Mouse (Mus musculus) intestine, postnatal 0 days (tissue): ENCODE measurements around the gene Galr3. TPM values are rescaled to one million over a fixed set of nuclear protein-coding genes. Genes with fewer than 3 reads are reported as not detected.

Experiments
- ATAC-seq: fragments of 200-750 bp; cut with Nextera tagmentation; 2 replicates; pipeline ENCODE4 v1.8.0; 2017; ENCODE audit warnings: mild to moderate bottlenecking, moderate TSS enrichment, moderate library complexity
- H3K27ac ChIP-seq: fragments of 300-500 bp; sonication (generic); 2 replicates; pipeline ENCODE4 v1.5.1; 2014; ENCODE audit warnings: mild to moderate bottlenecking, low read depth, low read length, moderate library complexity
- H3K27me3 ChIP-seq: fragments of 300-500 bp; sonication (generic); replicated peaks from 2 replicates; pipeline ENCODE4 v1.6.1; 2014; ENCODE audit warnings: low read length, mixed read lengths; ENCODE audit not compliant: control insufficient read depth, insufficient read depth
- H3K36me3 ChIP-seq: fragments of 300-500 bp; sonication (generic); 2 replicates; pipeline ENCODE4 v1.6.1; 2014; ENCODE audit warnings: mild to moderate bottlenecking, moderate library complexity; ENCODE audit not compliant: control insufficient read depth, insufficient read depth
- H3K4me1 ChIP-seq: fragments of 300-500 bp; sonication (generic); replicated peaks from 2 replicates; pipeline ENCODE4 v1.6.1; 2014; ENCODE audit warnings: antibody characterized with exemption, low read length, mixed read lengths; ENCODE audit not compliant: control insufficient read depth, insufficient read depth
- H3K4me2 ChIP-seq: fragments of 300-500 bp; sonication (generic); replicated peaks from 2 replicates; pipeline ENCODE4 v1.6.1; 2014; ENCODE audit warnings: low read depth, mild to moderate bottlenecking, moderate library complexity
- H3K4me3 ChIP-seq: fragments of 300-500 bp; sonication (generic); 2 replicates; pipeline ENCODE4 v1.5.1; 2014; ENCODE audit warnings: low read depth, low read length
- H3K9ac ChIP-seq: fragments of 300-500 bp; sonication (generic); 2 replicates; pipeline ENCODE4 v1.6.1; 2014; ENCODE audit warnings: mild to moderate bottlenecking, low read depth, low read length
- H3K9me3 ChIP-seq: fragments of 300-500 bp; sonication (generic); 2 replicates; pipeline ENCODE4 v1.6.1; 2016; ENCODE audit warnings: mixed run types; ENCODE audit not compliant: control insufficient read depth
- CTCF ChIP-seq: sonication (generic); IDR thresholded peaks from 2 replicates; pipeline ENCODE4 v1.5.1; 2016; ENCODE audit warnings: low read depth, mild to moderate bottlenecking, control low read depth, antibody characterized with exemption, moderate library complexity
- WGBS: fragments of 180-500 bp; shearing (Covaris S2); extraction: QIAGEN DNeasy Blood & Tissue Kit; methylation state at CpG from one replicate; pipeline ENCODE4 v1.1.7; 2014; 5-methylcytosine and 5-hydroxymethylcytosine counted together
- polyA plus RNA-seq: library from polyadenylated mRNA; unstranded; fragments of >200 nt; fragmentation: Nextera tagmentation; extraction: Ambion mirVana; gene quantifications from 2 replicates; pipeline ENCODE4 v1.2.1, GENCODE M21; 2015

Galr3 gene
- polyA plus RNA-seq, 1 experiment from 2014 or later: 2.2 TPM

GRCm38 (mm10) chr15:79066276-79066675 is 24.6 kb downstream of the Galr3 start:
- no peak for ATAC-seq
- no peak overlapping the region for H3K9ac ChIP-seq
- no peaks in the 10 kb centered on the region for H3K36me3 ChIP-seq
- no peak overlapping the region for H3K4me3 ChIP-seq
- H3K27ac ChIP-seq: no peak overlapping the region
- peaks cover 9% of the 10 kb centered on the region for H3K4me1 ChIP-seq
- no peak for TF ChIP-seq CTCF
- no peaks in the 10 kb centered on the region for H3K9me3 ChIP-seq
- no peaks in the 10 kb centered on the region for H3K27me3 ChIP-seq
- 53% methylated on average over 2 of the region's 2 CpGs for WGBS
- no peak overlapping the region for H3K4me2 ChIP-seq

- ATAC-seq: 0 out of 2 replicates have a peak, but pooled peaks have one; percentile 10
- peak overlapping the region; percentile 40 for H3K4me2 ChIP-seq
- peak overlapping the region; percentile 72 for H3K27ac ChIP-seq
- no peaks in the 10 kb centered on the region for H3K9me3 ChIP-seq
- H3K9ac ChIP-seq: no peak overlapping the region
- H3K36me3 ChIP-seq: no peaks in the 10 kb centered on the region
- H3K4me1 ChIP-seq: peaks cover 5% of the 10 kb centered on the region
- WGBS: 24% methylated on average over 3 of the region's 3 CpGs
- H3K4me3 ChIP-seq: no peak overlapping the region
- H3K27me3 ChIP-seq: no peaks in the 10 kb centered on the region
- no peak for TF ChIP-seq CTCF
Measured at GRCm38 (mm10) chr15:79067631-79068030, 25.9 kb downstream of the Galr3 start.

- TF ChIP-seq CTCF: no peak
- H3K27ac ChIP-seq: peak overlapping the region; percentile 72
- peak overlapping the region; percentile 40; the same call in 1 of the 2 replicates for H3K4me2 ChIP-seq
- no peak overlapping the region for H3K4me3 ChIP-seq
- ATAC-seq: peak; percentile 58
- no peak overlapping the region for H3K9ac ChIP-seq
- peaks cover 5% of the 10 kb centered on the region for H3K4me1 ChIP-seq
- no peaks in the 10 kb centered on the region for H3K9me3 ChIP-seq
- no peaks in the 10 kb centered on the region for H3K36me3 ChIP-seq
- no peaks in the 10 kb centered on the region for H3K27me3 ChIP-seq
- WGBS: 52% methylated on average over 3 of the region's 3 CpGs
Measured at GRCm38 (mm10) chr15:79068416-79068815, 26.7 kb downstream of the Galr3 start.

GRCm38 (mm10) chr15:79071117-79072039 is 29.7 kb downstream of the Galr3 start:
- 58% methylated on average over 5 of the region's 5 CpGs for whole genome bisulfite sequencing
- TF ChIP-seq CTCF: peak; percentile 82
- Histone ChIP-seq H3K4me2 (no peak overlapping the region), H3K9me3 (no peaks in the 10 kb centered on the region), H3K9ac (no peak overlapping the region), H3K36me3 (no peaks in the 10 kb centered on the region), H3K27me3 (no peaks in the 10 kb centered on the region), H3K27ac (no peak overlapping the region; the same call in 1 of the 2 replicates), H3K4me3 (no peak overlapping the region), H3K4me1 (peaks cover 9% of the 10 kb centered on the region)
- ATAC-seq: peak; percentile 20; the same call in 1 of the 2 replicates

DNA sequence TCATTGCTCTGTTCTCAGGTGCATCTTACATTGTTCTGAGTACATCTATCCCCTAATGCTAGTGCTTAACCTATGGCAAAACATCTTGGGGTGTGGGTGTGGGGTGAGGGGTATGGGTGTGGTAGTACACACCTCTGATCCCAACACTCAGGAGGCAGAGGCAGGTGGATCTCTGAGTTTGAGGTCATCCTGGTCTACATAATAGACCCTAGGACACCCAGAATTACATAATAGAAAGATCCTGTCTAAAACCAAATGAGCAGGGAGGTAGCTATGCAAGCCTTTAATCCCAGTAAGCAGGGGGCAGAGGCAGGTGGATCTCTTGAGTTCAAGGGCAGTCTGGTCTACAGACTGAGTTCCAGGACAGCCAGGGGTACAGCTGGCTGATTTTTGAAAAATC is 32.1 kb downstream of the Galr3 start:
- Histone ChIP-seq H3K4me3 (no peak overlapping the region), H3K36me3 (peaks cover 20% of the 10 kb centered on the region), H3K4me2 (no peak overlapping the region), H3K4me1 (0 out of 2 replicates have a peak, but pooled peaks cover 5% of the 10 kb centered on the region), H3K9me3 (no peaks in the 10 kb centered on the region), H3K27ac (no peak overlapping the region), H3K27me3 (no peaks in the 10 kb centered on the region), H3K9ac (no peak overlapping the region)
- no peak for TF ChIP-seq CTCF
- ATAC-seq: no peak

GRCm38 (mm10) chr15:79074446-79074845 is 32.8 kb downstream of the Galr3 start:
- no peak for ATAC-seq

More at GRCm38 (mm10) chr15:79074446-79074845, 32.8 kb downstream of the Galr3 start:
- 0 out of 2 replicates have a peak overlapping the region, but pooled peaks have one; percentile 75 for H3K9ac ChIP-seq
- peak overlapping the region; percentile 75 for H3K4me3 ChIP-seq
- peak overlapping the region; percentile 22; the same call in 1 of the 2 replicates for H3K27ac ChIP-seq
- no peaks in the 10 kb centered on the region for H3K9me3 ChIP-seq
- H3K36me3 ChIP-seq: peaks cover 27% of the 10 kb centered on the region
- no peak for TF ChIP-seq CTCF
- peak overlapping the region; percentile 72 for H3K4me2 ChIP-seq
- H3K27me3 ChIP-seq: no peaks in the 10 kb centered on the region
- 34% methylated on average over 10 of the region's 10 CpGs for WGBS
- H3K4me1 ChIP-seq: 0 out of 2 replicates have a peak, but pooled peaks cover 5% of the 10 kb centered on the region
